Mouse (Mus musculus): Measurements from ENCODE around the gene Olfr214. TPM values are rescaled to one million over a fixed set of nuclear protein-coding genes. Genes with fewer than 3 reads are reported as not detected.
"Not testable (repeated sequence)": the region's sequence is repeated elsewhere in the genome, so short reads cannot be mapped to it uniquely, and the experiment has no call there.

Olfr214 gene
- not detected in 2 replicates for polyA plus RNA-seq (2015; fragmentation: Nextera tagmentation; extraction: Ambion mirVana)

DNA sequence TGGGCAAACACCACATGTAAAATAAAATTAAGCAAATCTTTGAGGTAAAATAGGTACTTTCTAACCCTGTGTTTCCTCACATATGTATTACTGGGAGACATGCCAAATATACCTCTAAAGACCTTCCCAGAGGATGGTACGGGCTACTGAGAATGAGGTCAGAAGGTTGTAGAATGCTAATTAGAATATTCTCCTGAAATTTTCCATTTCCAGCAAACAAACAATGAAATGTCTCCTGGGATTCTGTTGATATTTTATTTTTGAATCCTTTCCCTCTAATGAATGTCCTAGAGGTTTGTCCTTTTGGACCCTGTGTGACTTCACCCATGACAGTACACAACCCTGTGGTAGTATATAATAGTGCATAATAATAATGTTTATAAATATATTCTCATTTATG, at the start of gene Olfr214:
Gene Olfr214, plus strand, starts transcription at position 301 of the 400 bp plus-strand sequence.
- Histone ChIP-seq H3K4me2 (no peak within 1 kb of the TSS), H3K4me1 (replicated peaks) (no peaks in the 10 kb centered on the region), H3K27ac (no peak within 1 kb of the TSS), H3K4me3 (no peak within 1 kb of the TSS), H3K9ac (no peak within 1 kb of the TSS), H3K9me3 (replicated peaks) (no peaks in the 10 kb centered on the region), H3K36me3 (no peaks in the 10 kb centered on the region), H3K27me3 (no peaks in the 10 kb centered on the region)
- no peak for ATAC-seq (replicated peaks; ENCODE audit: insufficient number of reproducible peaks, insufficient read depth, low FRiP score, low read depth)
- 77% methylated on average over 1 of the region's 1 CpGs for WGBS

DNA sequence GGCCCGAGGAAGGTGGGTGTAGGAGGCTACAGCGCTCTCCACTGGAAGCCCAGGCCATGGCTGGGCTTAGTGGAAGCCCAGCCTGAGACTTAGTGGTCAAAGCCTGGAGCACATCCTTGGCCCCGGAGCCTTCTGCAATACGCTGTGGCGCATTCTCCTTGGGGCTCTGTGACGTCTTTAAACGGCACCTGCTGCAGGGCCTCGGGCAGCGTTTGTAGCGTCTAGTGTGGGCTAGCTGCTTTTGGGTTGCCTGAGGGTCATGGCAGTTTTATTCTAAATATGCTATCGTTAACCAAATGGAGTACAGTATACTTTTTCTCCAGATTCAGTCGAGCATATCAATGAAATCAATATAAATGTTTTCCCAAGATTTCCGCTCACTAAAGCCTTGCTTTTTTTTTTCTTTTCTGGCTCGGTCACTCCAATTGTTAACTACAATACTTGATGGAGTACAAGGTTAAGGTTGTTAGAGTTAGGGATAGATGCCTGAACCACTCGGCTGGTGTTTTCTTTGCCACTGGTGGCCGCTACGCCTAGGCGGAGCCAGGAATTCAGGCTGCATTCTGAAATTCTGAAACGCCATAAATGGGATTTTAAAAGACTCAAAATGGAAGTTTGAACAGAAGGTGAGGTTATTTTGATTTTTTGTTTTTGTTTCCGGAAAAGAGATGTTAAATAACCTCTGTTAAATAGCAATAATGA, 47.6 kb upstream of the Olfr214 start, which contains the start of gene Olfr212:
Gene Olfr212, plus strand, starts transcription at position 215 of the 702 bp plus-strand sequence.
- not testable (repeated sequence) for H3K36me3 ChIP-seq; H3K27me3 ChIP-seq; H3K27ac ChIP-seq; H3K9ac ChIP-seq; H3K9me3 ChIP-seq (replicated peaks); ATAC-seq (replicated peaks; ENCODE audit: insufficient number of reproducible peaks, insufficient read depth, low FRiP score, low read depth); H3K4me1 ChIP-seq (replicated peaks); H3K4me2 ChIP-seq; H3K4me3 ChIP-seq
- WGBS, result 90% methylated on average over 20 of the region's 20 CpGs

DNA sequence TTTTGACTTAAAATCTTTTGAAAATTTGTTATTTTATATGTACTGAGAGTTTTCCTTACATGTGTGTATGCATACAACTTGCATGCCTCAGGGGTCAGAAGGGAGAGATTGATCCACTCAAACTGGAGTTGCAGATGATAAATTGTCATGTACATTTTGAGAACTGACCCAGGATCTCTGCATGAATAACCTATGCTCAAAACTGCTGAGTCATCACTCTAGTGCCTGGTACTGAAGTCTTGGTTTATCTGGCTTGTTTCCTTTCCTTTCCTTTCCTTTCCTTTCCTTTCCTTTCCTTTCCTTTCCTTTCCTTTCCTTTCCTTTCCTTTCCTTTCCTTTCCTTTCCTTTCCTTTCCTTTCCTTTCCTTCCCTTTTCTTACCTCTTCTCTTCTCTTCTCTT, 39.2 kb upstream of the Olfr214 start:
- no peak overlapping the region for H3K9ac ChIP-seq
- H3K27ac ChIP-seq, result no peak overlapping the region
- no peaks in the 10 kb centered on the region for H3K4me1 ChIP-seq (replicated peaks)
- no peaks in the 10 kb centered on the region for H3K36me3 ChIP-seq
- H3K9me3 ChIP-seq (replicated peaks), result no peaks in the 10 kb centered on the region
- no peak overlapping the region for H3K4me3 ChIP-seq
- no peak for ATAC-seq (replicated peaks; ENCODE audit: insufficient number of reproducible peaks, insufficient read depth, low FRiP score, low read depth)
- H3K27me3 ChIP-seq, result no peaks in the 10 kb centered on the region
- no peak overlapping the region for H3K4me2 ChIP-seq

DNA sequence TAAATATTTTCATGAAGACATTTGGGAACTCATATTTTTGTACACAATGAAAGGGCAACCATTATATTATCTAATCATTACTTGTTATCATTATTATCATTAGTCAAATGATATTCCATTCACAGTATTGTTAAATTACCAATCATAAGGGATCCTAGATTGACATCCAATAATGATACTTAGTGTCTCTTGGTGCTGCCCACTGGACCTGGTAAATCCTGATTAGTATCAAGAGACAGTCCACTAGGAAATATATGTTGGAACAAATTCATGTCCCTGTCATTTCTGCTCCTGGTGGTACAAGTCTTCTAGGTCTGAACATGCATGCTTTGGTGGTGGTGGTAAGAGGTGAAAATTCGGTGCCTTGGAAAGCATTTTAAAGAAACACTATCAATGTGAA, 15.9 kb upstream of the Olfr214 start, which contains the start of gene Olfr213:
Gene Olfr213, plus strand, starts transcription at position 301 of the 400 bp plus-strand sequence.
- no peak within 1 kb of the TSS for H3K27ac ChIP-seq
- H3K4me2 ChIP-seq, result no peak within 1 kb of the TSS
- 97% methylated on average over 1 of the region's 1 CpGs for WGBS
- no peak within 1 kb of the TSS for H3K4me3 ChIP-seq
- no peaks in the 10 kb centered on the region for H3K4me1 ChIP-seq (replicated peaks)
- H3K27me3 ChIP-seq, result no peaks in the 10 kb centered on the region
- no peak for ATAC-seq (replicated peaks; ENCODE audit: insufficient number of reproducible peaks, insufficient read depth, low FRiP score, low read depth)
- H3K9me3 ChIP-seq (replicated peaks), result no peaks in the 10 kb centered on the region
- H3K9ac ChIP-seq, result no peak within 1 kb of the TSS
- H3K36me3 ChIP-seq, result no peaks in the 10 kb centered on the region

DNA sequence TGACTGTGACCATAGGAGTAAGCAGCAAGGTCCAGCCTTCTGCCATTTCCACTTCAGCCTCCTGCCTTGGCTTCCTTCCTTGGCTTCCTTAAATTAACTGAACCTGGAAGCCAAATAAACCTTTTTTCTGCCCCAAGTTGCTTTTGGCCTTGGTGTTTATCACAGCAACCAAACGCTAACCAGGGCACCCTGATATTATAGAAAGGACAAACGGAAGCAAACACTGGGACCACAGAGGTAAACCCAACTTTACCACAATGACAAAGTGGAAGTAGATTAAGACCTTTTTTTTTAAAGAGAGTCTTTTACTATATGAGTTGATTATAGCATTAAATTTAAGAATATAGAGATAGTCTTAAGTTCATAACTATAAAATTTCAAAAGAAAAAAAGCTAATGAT, 11.5 kb upstream of the Olfr214 start:
- Histone ChIP-seq H3K36me3 (no peaks in the 10 kb centered on the region), H3K4me1 (replicated peaks) (no peaks in the 10 kb centered on the region), H3K9me3 (replicated peaks) (no peaks in the 10 kb centered on the region), H3K27ac (no peak overlapping the region), H3K27me3 (no peaks in the 10 kb centered on the region), H3K9ac (no peak overlapping the region), H3K4me2 (no peak overlapping the region), H3K4me3 (no peak overlapping the region)
- ATAC-seq (replicated peaks; ENCODE audit: insufficient number of reproducible peaks, insufficient read depth, low FRiP score, low read depth), result no peak
- WGBS, result 79% methylated on average over 2 of the region's 2 CpGs

DNA sequence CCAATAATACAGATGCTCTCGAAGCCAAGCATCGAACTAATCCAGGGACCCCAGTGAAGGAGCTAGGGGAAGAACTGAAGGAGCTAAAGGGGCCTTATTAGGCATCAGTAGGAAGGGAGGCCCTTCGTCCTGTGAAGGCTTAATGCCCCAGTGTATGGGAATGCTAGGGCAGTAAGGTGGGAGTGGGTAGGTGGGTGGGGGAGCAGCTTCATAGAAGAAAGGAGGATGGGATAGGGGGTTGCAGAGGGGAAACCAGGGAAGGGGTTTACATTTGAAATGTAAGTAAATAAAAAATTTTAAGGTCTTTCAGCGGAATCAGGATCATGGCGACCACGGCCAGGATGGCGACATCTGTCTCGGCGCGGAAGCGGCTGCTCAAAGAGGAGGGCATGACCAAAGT, 3.2 kb upstream of the Olfr214 start, which contains the start of gene Gm5580:
Gene Gm5580, plus strand, starts transcription at position 301 of the 400 bp plus-strand sequence.
- not testable (repeated sequence) for H3K27me3 ChIP-seq; H3K4me1 ChIP-seq (replicated peaks); H3K9me3 ChIP-seq (replicated peaks); H3K36me3 ChIP-seq; H3K4me2 ChIP-seq; H3K27ac ChIP-seq; ATAC-seq (replicated peaks; ENCODE audit: insufficient number of reproducible peaks, insufficient read depth, low FRiP score, low read depth); H3K4me3 ChIP-seq; H3K9ac ChIP-seq
- WGBS, result 92% methylated on average over 11 of the region's 11 CpGs

DNA sequence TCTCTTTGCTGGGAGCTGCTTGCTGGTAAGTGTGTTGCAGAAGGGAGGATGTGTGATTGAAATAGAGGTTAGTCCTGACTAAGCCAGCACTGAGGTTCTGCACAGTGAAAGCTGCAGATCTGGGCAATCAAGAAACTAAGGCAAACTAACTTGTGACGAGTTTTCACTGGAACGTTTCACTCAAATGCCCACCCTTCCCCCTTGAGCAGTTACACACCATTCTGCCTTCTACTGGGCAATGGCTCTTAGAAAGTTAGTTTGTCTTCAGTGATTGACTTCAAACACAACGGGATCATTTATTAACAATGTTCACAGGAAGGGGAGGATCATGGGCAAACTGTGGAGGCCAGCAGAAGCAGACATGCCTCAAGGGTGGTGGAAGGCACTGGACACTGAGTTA, 917 bp downstream of the Olfr214 start:
- Histone ChIP-seq H3K9ac (no peak overlapping the region), H3K27me3 (no peaks in the 10 kb centered on the region), H3K4me3 (no peak overlapping the region), H3K4me1 (replicated peaks) (no peaks in the 10 kb centered on the region), H3K4me2 (no peak overlapping the region), H3K36me3 (no peaks in the 10 kb centered on the region), H3K27ac (no peak overlapping the region), H3K9me3 (replicated peaks) (no peaks in the 10 kb centered on the region)
- no peak for ATAC-seq (replicated peaks; ENCODE audit: insufficient number of reproducible peaks, insufficient read depth, low FRiP score, low read depth)
- whole genome bisulfite sequencing, result 61% methylated on average over 3 of the region's 3 CpGs

DNA sequence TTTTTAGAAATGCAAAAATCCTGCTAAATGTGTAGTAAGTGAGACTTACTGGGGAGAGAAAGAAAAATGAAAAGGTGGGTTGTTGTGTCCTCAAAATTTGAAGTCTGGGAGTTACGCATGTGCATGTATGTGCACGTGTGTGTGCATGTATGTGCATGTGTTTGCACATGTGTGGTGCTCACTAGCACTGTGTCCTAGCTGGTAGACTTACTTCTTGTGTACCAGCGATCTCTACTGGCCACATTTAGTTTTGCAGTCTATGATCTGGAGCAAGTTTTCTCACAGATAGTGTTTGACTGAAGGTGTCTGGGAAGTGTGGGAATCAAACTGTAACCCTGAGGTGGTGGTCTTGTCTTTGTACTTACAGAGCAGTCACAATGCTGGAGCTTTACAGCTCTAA, 15.8 kb downstream of the Olfr214 start:
- Histone ChIP-seq H3K9me3 (replicated peaks) (no peaks in the 10 kb centered on the region), H3K9ac (no peak overlapping the region)
- WGBS, result 32% methylated on average over 3 of the region's 3 CpGs

DNA sequence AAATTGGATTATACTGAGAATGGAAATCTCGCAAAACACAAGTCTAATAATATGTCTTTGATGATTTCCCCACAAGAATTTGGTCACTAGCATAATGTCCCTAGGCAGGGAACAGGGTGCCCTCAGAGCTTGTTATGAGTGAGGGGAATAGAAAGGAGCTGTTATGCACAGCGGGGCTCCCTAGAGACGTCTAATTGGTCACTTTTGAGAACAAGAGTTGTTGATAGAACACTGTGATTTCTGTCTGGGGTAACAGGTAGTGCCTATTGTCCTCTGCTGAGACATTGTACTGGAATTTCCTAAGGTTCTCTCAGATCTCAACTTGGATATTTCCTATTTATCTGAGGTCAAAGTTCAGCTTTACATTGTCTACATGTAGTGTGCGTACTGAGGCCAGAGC, 30.1 kb downstream of the Olfr214 start, which contains the start of gene Olfr215:
Gene Olfr215, minus strand, starts transcription at position 101 of the 400 bp plus-strand sequence.
- H3K9ac ChIP-seq, result no peak within 1 kb of the TSS
- no peaks in the 10 kb centered on the region for H3K4me1 ChIP-seq (replicated peaks)
- H3K27ac ChIP-seq, result no peak within 1 kb of the TSS
- 71% methylated on average over 4 of the region's 4 CpGs for WGBS
- no peak within 1 kb of the TSS for H3K4me2 ChIP-seq
- H3K36me3 ChIP-seq, result no peaks in the 10 kb centered on the region
- no peak within 1 kb of the TSS for H3K4me3 ChIP-seq
- ATAC-seq (replicated peaks; ENCODE audit: insufficient number of reproducible peaks, insufficient read depth, low FRiP score, low read depth), result no peak
- H3K27me3 ChIP-seq, result no peaks in the 10 kb centered on the region
- no peaks in the 10 kb centered on the region for H3K9me3 ChIP-seq (replicated peaks)

More for the DNA sequence above, 15.8 kb downstream of the Olfr214 start:
- no peaks in the 10 kb centered on the region for H3K27me3 ChIP-seq
- no peaks in the 10 kb centered on the region for H3K4me1 ChIP-seq (replicated peaks)
- no peak overlapping the region for H3K4me3 ChIP-seq
- no peak for ATAC-seq (replicated peaks; ENCODE audit: insufficient number of reproducible peaks, insufficient read depth, low FRiP score, low read depth)
- H3K36me3 ChIP-seq, result no peaks in the 10 kb centered on the region
- no peak overlapping the region for H3K4me2 ChIP-seq
- H3K27ac ChIP-seq, result no peak overlapping the region

DNA sequence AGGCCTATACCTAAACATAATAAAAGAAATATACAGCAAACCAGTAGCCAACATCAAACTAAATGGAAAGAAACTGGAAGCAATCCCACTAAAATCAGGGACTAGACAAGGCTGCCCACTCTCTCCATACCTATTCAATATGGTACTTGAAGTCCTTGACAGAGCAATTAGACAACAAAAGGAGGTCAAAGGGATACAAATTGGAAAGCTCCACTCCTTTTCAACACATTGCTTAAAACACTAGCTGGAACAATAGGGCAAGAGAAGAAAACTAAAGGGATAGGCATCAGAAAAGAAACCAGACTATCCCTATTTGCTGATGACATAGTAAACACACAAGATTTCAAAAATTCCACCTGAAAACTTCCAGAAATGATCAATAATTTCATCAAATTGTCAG, 46.9 kb downstream of the Olfr214 start:
- H3K4me3 ChIP-seq; H3K9me3 ChIP-seq (replicated peaks); H3K27ac ChIP-seq; H3K9ac ChIP-seq; H3K36me3 ChIP-seq; H3K4me2 ChIP-seq; H3K4me1 ChIP-seq (replicated peaks); ATAC-seq (replicated peaks; ENCODE audit: insufficient number of reproducible peaks, insufficient read depth, low FRiP score, low read depth); H3K27me3 ChIP-seq: not testable (repeated sequence)

DNA sequence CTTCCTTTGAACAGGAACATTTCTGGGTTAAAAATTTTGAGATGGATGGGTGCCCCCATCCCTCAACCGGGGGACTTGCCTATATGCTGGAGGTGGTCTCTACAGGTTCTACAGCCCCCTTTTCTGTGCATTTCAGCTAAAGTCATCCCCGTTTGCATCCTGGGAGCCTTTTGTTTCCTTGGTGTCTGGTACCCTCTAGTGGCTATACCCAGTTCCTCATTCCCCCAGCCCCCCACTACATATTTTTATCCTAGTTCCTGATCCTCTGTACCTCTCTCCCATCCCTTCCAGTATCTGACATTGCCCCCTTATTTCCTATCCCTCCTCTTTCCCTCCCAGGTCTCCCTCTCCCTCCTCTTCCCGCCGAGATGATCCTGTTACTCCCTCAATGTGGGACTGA, 53.2 kb downstream of the Olfr214 start:
- peaks cover 5% of the 10 kb centered on the region; the same call in 1 of the 2 replicates for H3K27me3 ChIP-seq
- H3K9me3 ChIP-seq (replicated peaks), result no peaks in the 10 kb centered on the region
- H3K4me2 ChIP-seq, result no peak overlapping the region
- H3K36me3 ChIP-seq, result no peaks in the 10 kb centered on the region
- no peaks in the 10 kb centered on the region for H3K4me1 ChIP-seq (replicated peaks)
- no peak for ATAC-seq (replicated peaks; ENCODE audit: insufficient number of reproducible peaks, insufficient read depth, low FRiP score, low read depth)
- no peak overlapping the region for H3K9ac ChIP-seq
- WGBS, result 30% methylated on average over 4 of the region's 4 CpGs
- no peak overlapping the region for H3K27ac ChIP-seq
- H3K4me3 ChIP-seq, result no peak overlapping the region

All from heart, embryonic 15.5 days (tissue).